Mouse (Mus musculus) hindbrain, embryonic 11.5 days (tissue): ENCODE measurements around the gene Fam3c. TPM values are rescaled to one million over a fixed set of nuclear protein-coding genes. Genes with fewer than 3 reads are reported as not detected.

Experiments
- ATAC-seq: fragments of 200-750 bp; cut with Nextera tagmentation; 2 replicates; pipeline ENCODE4 v1.8.0; 2017; ENCODE audit warnings: mild to moderate bottlenecking, moderate TSS enrichment, moderate library complexity; ENCODE audit not compliant: low FRiP score
- DNase-seq: peaks from one replicate; pipeline ENCODE4 v3.0.0-alpha.2; 2015; ENCODE audit warnings: low spot score
- H3K27ac ChIP-seq: fragments of 300-500 bp; sonication (generic); 2 replicates; pipeline ENCODE4 v1.5.1; 2014; ENCODE audit warnings: mild to moderate bottlenecking, low read depth, low read length
- H3K27me3 ChIP-seq: fragments of 300-500 bp; sonication (generic); 2 replicates; pipeline ENCODE4 v1.6.1; 2014; ENCODE audit warnings: mild to moderate bottlenecking, low read length, moderate library complexity, mixed read lengths; ENCODE audit not compliant: control insufficient read depth, insufficient read depth
- H3K36me3 ChIP-seq: fragments of 300-500 bp; sonication (generic); 2 replicates; pipeline ENCODE4 v1.6.1; 2014; ENCODE audit warnings: mild to moderate bottlenecking, low read length, moderate library complexity, mixed read lengths; ENCODE audit not compliant: control insufficient read depth, insufficient read depth
- H3K4me1 ChIP-seq: fragments of 300-500 bp; sonication (generic); replicated peaks from 2 replicates; pipeline ENCODE4 v1.6.1; 2014; ENCODE audit warnings: low read length, mixed read lengths; ENCODE audit not compliant: control insufficient read depth, insufficient read depth
- H3K4me2 ChIP-seq: fragments of 300-500 bp; sonication (generic); replicated peaks from 2 replicates; pipeline ENCODE4 v1.6.1; 2014; ENCODE audit warnings: mild to moderate bottlenecking, low read depth, low read length
- H3K4me3 ChIP-seq: fragments of 300-500 bp; sonication (generic); 2 replicates; pipeline ENCODE4 v1.5.1; 2014; ENCODE audit warnings: low read depth, low read length
- H3K9ac ChIP-seq: fragments of 300-500 bp; sonication (generic); 2 replicates; pipeline ENCODE4 v1.6.1; 2014; ENCODE audit warnings: low read depth, low read length
- H3K9me3 ChIP-seq: fragments of 300-500 bp; sonication (generic); 2 replicates; pipeline ENCODE4 v1.6.1; 2016; ENCODE audit warnings: low read length; ENCODE audit not compliant: control insufficient read depth
- WGBS: fragments of 180-500 bp; shearing (Covaris S2); extraction: QIAGEN DNeasy Blood & Tissue Kit; methylation state at CpG from one replicate; pipeline ENCODE4 v1.1.7; 2014; 5-methylcytosine and 5-hydroxymethylcytosine counted together
- polyA plus RNA-seq: library from polyadenylated mRNA; unstranded; fragments of >200 nt; fragmentation: Nextera tagmentation; extraction: Ambion mirVana; gene quantifications from 2 replicates; pipeline ENCODE4 v1.2.1, GENCODE M21; 2014

Fam3c gene
- polyA plus RNA-seq, 1 experiment from 2014 or later: 35.5 TPM

GRCm38 (mm10) chr6:22292056-22292455, 64.0 kb downstream of the Fam3c start:
- DNase-seq (peak; percentile 22), ATAC-seq (no peak)
- 35% methylated on average over 4 of the region's 4 CpGs for WGBS
- no peaks in the 10 kb centered on the region for H3K36me3 ChIP-seq
- peaks cover 38% of the 10 kb centered on the region for H3K27me3 ChIP-seq
- peaks cover 10% of the 10 kb centered on the region; the same call in 1 of the 2 replicates for H3K4me1 ChIP-seq
- no peak overlapping the region for H3K4me2 ChIP-seq
- no peak overlapping the region for H3K4me3 ChIP-seq
- no peak overlapping the region for H3K27ac ChIP-seq
- H3K9ac ChIP-seq: no peak overlapping the region
- no peaks in the 10 kb centered on the region for H3K9me3 ChIP-seq

GRCm38 (mm10) chr6:22290790-22291189, 65.3 kb downstream of the Fam3c start:
- 74% methylated on average over 8 of the region's 8 CpGs for WGBS
- Histone ChIP-seq H3K9me3 (no peaks in the 10 kb centered on the region), H3K4me3 (no peak overlapping the region), H3K9ac (no peak overlapping the region), H3K36me3 (no peaks in the 10 kb centered on the region), H3K27ac (no peak overlapping the region), H3K27me3 (peaks cover 43% of the 10 kb centered on the region), H3K4me2 (no peak overlapping the region), H3K4me1 (peaks cover 10% of the 10 kb centered on the region; the same call in 1 of the 2 replicates)
- ATAC-seq (no peak), DNase-seq (no peak)

- no peak overlapping the region for H3K27ac ChIP-seq
- no peaks in the 10 kb centered on the region for H3K36me3 ChIP-seq
- peak; percentile 34 for DNase-seq
- H3K4me1 ChIP-seq: peaks cover 10% of the 10 kb centered on the region; the same call in 1 of the 2 replicates
- WGBS: 3% methylated on average over 21 of the region's 21 CpGs
- H3K4me2 ChIP-seq: peak overlapping the region; percentile 73
- peak overlapping the region; percentile 37 for H3K4me3 ChIP-seq
- H3K9me3 ChIP-seq: no peaks in the 10 kb centered on the region
- peaks cover 40% of the 10 kb centered on the region for H3K27me3 ChIP-seq
- H3K9ac ChIP-seq: no peak overlapping the region
- ATAC-seq: no peak
These were observed 66.5 kb downstream of the Fam3c start for GRCm38 (mm10) chr6:22289461-22290021.

- Histone ChIP-seq H3K27ac (no peak overlapping the region), H3K27me3 (peaks cover 40% of the 10 kb centered on the region), H3K4me1 (peaks cover 10% of the 10 kb centered on the region; the same call in 1 of the 2 replicates), H3K9me3 (no peaks in the 10 kb centered on the region), H3K4me2 (peak overlapping the region; percentile 73), H3K36me3 (no peaks in the 10 kb centered on the region), H3K9ac (no peak overlapping the region), H3K4me3 (peak overlapping the region; percentile 37)
- under 1% methylated on average over 38 of the region's 38 CpGs for WGBS
- DNase-seq (peak; percentile 59), ATAC-seq (peak; percentile 78)
These were observed 67.1 kb downstream of the Fam3c start for GRCm38 (mm10) chr6:22288737-22289460.

- Histone ChIP-seq H3K4me1 (peaks cover 10% of the 10 kb centered on the region; the same call in 1 of the 2 replicates), H3K4me3 (peak within 1 kb of the TSS; percentile 37), H3K36me3 (no peaks in the 10 kb centered on the region), H3K27me3 (peaks cover 40% of the 10 kb centered on the region), H3K9me3 (no peaks in the 10 kb centered on the region), H3K9ac (no peak within 1 kb of the TSS), H3K27ac (no peak within 1 kb of the TSS), H3K4me2 (peak within 1 kb of the TSS; percentile 73)
- 2% methylated on average over 20 of the region's 20 CpGs for WGBS
- ATAC-seq (peak; percentile 79), DNase-seq (peak; percentile 44)
These were observed 67.9 kb downstream of the Fam3c start, which contains the start of gene Wnt16 for GRCm38 (mm10) chr6:22288004-22288736. Wnt16 (plus strand) TSS chr6:22288227.

- Histone ChIP-seq H3K36me3 (no peaks in the 10 kb centered on the region), H3K27me3 (peaks cover 8% of the 10 kb centered on the region; the same call in 1 of the 2 replicates), H3K4me2 (no peak overlapping the region), H3K9ac (no peak overlapping the region), H3K9me3 (no peaks in the 10 kb centered on the region), H3K4me3 (no peak overlapping the region), H3K4me1 (no peaks in the 10 kb centered on the region), H3K27ac (no peak overlapping the region)
- WGBS: 88% methylated on average over 4 of the region's 4 CpGs
- ATAC-seq (no peak), DNase-seq (no peak)
These were observed 73.6 kb downstream of the Fam3c start for GRCm38 (mm10) chr6:22282405-22282804.

- WGBS: 64% methylated on average over 14 of the region's 14 CpGs
- H3K4me3 ChIP-seq: no peak overlapping the region
- no peaks in the 10 kb centered on the region for H3K4me1 ChIP-seq
- H3K27ac ChIP-seq: no peak overlapping the region
- H3K9ac ChIP-seq: no peak overlapping the region
- no peak overlapping the region for H3K4me2 ChIP-seq
- DNase-seq (no peak), ATAC-seq (no peak)
- no peaks in the 10 kb centered on the region for H3K27me3 ChIP-seq
- no peaks in the 10 kb centered on the region for H3K36me3 ChIP-seq
- H3K9me3 ChIP-seq: no peaks in the 10 kb centered on the region
These were observed 75.7 kb downstream of the Fam3c start for GRCm38 (mm10) chr6:22280217-22280861.

GRCm38 (mm10) chr6:22277941-22278340, 78.1 kb downstream of the Fam3c start:
- no peaks in the 10 kb centered on the region for H3K36me3 ChIP-seq
- H3K4me2 ChIP-seq: no peak overlapping the region
- H3K27ac ChIP-seq: no peak overlapping the region
- no peak overlapping the region for H3K4me3 ChIP-seq
- H3K9me3 ChIP-seq: no peaks in the 10 kb centered on the region
- 88% methylated on average over 3 of the region's 3 CpGs for WGBS
- H3K9ac ChIP-seq: no peak overlapping the region
- ATAC-seq (no peak), DNase-seq (no peak)
- no peaks in the 10 kb centered on the region for H3K4me1 ChIP-seq
- no peaks in the 10 kb centered on the region for H3K27me3 ChIP-seq
